Mouse (Mus musculus): ENCODE measurements around the gene Cd19.

Gene Cd19

GRCm38 (mm10) chr7:126414725-126415124 is at the start of gene Cd19:
Gene Cd19 (minus strand): TSS chr7:126414889.
- no peak for DNase-seq (ENCODE audit: low spot score in 2 of 2)

GRCm38 (mm10) chr7:126464121-126464520 is 49.4 kb upstream of the Cd19 start:
- DNase-seq (ENCODE audit: low spot score in 2 of 2) = no peak

DNA sequence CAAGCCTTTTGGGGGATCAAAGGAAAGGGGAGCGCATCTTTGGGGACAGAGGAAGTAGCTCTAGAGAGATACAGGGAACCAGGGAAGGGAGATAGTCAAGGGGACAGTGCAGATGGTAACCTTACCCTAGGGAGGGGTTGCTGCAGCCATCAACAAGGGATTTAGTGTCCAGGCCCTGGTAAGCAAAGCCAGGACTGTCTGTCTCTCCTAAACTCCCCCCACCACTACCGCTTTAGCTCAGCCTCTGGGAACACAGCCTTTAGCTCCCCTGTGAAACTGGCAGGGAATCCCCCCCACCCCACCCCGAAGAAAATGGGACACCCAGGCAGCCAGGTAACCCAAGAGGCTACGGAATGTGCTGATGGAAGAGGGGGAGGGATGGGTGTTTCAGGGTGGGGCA is 48.9 kb upstream of the Cd19 start:
- DNase-seq (ENCODE audit: low spot score in 2 of 2) = no peak

- DNase-seq (ENCODE audit: low spot score in 2 of 2) = no peak
These were observed 48.3 kb upstream of the Cd19 start, which contains the start of gene Atp2a1 for GRCm38 (mm10) chr7:126463004-126463403. Gene Atp2a1 (minus strand): TSS chr7:126463108.

DNA sequence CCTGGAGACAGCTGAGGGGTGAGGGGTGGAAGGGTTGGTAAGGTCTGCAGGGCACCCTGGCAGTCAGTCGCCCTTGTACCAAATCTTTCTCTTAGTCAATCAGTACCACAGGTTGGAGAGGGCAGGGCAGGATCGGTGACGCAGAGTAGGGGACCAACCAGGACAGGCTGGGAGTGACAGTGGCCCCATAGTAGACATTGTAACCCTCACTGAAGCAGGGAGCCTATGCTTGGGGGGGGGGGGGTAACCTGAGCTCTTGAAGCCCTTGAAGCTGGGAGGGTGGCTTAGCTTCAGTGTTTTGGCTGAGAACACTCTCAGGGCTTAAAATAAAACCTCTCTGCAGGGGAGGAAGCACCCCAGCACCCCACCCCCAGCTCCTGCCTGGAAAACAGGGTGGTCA is 46.9 kb upstream of the Cd19 start:
- no peak for DNase-seq (ENCODE audit: low spot score in 2 of 2)

- no peak for DNase-seq (ENCODE audit: low spot score in 2 of 2)
These were observed 46.1 kb upstream of the Cd19 start for GRCm38 (mm10) chr7:126460623-126461399.

- no peak for DNase-seq (ENCODE audit: low spot score in 2 of 2)
These were observed 44.3 kb upstream of the Cd19 start for GRCm38 (mm10) chr7:126458844-126459618.

DNA sequence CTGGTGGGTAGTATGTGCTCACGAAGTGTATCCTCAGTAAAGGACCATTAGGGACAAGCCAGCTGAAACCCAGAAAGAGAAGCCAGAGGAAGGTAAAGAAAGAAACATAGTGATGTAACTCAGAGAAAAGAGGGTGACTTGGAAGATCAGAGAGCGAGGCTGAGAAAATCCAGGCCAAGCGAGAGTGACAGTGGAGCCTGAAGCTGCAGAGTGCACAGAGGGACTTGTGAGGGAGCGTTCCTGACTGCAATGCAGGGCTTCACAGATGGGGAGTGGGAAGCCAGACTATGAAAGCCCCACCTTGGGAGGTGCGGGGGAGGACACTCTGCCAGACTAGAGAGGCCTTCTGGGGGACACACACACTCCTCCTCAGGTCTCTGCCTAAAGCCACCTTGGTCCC is 43.5 kb upstream of the Cd19 start:
- DNase-seq (ENCODE audit: low spot score in 2 of 2) = no peak

DNA sequence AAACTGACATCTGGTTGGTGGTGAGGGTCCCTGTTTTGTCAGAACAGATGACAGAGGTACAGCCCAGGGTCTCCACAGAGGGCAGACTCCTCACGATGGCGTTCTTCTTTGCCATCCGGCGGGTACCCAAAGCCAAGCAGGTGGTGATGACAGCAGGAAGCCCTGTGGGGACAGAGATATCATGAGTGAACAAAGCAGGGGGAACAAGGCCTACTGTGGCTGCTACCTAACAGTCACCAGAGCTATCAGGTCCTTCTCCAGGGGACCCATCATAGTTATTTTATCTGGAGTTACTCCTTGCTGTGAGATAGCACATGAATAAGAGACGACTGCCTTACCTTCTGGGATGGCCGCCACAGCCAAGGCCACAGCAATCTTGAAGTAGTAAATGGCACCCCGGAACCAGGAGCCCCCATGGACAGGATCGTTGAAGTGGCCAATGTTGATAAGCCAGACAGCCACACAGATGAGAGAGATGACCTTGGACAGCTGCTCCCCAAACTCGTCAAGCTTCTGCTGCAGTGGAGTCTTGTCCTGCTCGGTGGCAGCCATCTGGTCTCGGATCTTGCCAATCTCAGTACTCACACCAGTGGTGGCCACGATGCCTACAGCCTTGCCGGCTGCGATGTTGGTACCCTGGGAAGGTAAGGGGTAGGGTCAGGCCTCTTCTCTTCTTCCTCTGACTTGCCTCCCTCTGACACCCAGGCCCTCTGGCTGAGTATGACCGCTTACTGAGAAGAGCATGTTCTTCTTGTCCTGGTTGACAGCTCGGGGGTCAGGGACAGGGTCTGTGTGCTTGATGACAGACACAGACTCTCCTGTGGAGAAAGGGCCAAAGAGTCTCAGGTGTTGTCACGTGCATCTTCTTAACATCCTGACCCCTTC is 41.9 kb upstream of the Cd19 start:
- DNase-seq (ENCODE audit: low spot score in 2 of 2) = no peak

GRCm38 (mm10) chr7:126455242-126455641 is 40.6 kb upstream of the Cd19 start:
- DNase-seq (ENCODE audit: low spot score in 2 of 2) = no peak

GRCm38 (mm10) chr7:126453861-126454260 is 39.2 kb upstream of the Cd19 start:
- DNase-seq (ENCODE audit: low spot score in 2 of 2) = no peak

GRCm38 (mm10) chr7:126452244-126452643 is 37.6 kb upstream of the Cd19 start:
- DNase-seq (ENCODE audit: low spot score in 2 of 2) = no peak

GRCm38 (mm10) chr7:126450641-126451040 is 36.0 kb upstream of the Cd19 start:
- no peak for DNase-seq (ENCODE audit: low spot score in 2 of 2)

GRCm38 (mm10) chr7:126449991-126450390 is 35.3 kb upstream of the Cd19 start:
- DNase-seq (ENCODE audit: low spot score in 2 of 2) = no peak

DNA sequence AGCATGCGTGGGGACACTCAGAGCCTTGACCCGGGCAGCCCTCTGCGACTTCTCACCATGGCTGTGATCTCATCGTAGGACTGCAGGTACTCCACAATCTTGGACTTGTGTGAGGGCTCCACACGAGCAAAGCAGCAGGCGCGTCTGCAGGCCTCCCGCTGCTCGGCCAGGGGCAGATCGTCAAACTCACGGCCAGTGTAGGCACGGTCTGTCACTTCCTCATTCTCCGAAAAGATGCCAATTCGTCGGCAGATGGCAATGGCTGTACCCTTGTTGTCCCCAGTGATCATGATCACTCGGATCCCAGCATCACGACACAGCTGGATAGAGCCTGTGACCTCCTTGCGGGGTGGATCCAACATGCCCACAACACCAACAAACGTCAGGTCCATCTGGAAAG is 33.8 kb upstream of the Cd19 start:
- no peak for DNase-seq (ENCODE audit: low spot score in 2 of 2)

DNA sequence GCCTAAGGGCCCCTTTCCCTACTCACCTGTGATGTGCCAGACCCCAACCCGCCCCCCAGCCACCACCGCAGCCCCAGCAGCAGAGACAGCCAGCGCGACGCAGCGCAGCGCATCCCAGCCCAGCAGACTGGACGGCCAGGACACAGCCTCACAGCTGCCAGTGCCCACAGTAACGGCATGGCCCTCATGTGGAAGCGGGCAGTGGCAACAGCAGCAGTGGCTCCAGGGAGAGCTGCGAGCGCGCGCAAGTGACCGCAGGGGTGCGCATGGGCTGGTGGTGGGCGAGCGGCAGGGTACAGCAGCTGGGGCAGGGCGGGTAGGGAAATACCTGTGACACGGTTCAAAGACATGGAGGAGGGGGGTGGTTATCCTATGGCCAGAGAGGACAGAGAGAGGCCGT is 31.5 kb upstream of the Cd19 start:
- DNase-seq (ENCODE audit: low spot score in 2 of 2) = no peak

DNA sequence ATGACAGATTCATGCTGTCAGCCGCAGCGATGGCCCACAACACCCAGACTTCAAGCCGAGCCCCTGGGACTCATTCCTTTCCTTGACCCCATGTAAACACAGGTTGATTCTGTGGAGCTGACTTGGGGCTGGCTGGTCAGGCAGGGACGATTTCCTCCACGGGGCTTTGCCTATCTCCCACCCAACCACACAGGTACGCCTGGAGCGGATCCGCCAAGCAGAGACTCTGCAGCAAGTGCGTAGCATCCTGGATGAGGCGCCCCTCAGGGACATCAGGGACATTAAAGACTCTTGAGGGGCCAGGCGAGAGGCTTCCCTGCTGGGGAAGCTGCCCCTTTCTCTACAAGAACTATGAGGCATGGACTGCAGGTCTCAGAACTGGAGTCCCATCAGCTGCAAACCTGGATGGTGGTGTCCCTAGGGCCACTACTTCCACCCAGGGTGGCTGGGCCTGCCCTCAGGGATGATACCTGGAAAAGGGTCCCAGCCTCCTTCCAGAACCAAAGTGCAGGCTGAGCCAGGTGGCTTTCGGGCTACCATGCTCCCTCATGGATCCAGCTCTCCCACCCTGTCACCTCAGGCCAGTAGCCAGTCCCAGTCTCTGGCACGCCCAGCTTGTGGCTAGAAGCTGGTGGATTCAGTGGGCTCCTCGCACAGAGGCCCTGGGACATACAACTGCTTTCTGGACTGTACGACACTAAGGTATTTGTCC is 30.6 kb upstream of the Cd19 start:
- DNase-seq (ENCODE audit: low spot score in 2 of 2) = no peak

DNA sequence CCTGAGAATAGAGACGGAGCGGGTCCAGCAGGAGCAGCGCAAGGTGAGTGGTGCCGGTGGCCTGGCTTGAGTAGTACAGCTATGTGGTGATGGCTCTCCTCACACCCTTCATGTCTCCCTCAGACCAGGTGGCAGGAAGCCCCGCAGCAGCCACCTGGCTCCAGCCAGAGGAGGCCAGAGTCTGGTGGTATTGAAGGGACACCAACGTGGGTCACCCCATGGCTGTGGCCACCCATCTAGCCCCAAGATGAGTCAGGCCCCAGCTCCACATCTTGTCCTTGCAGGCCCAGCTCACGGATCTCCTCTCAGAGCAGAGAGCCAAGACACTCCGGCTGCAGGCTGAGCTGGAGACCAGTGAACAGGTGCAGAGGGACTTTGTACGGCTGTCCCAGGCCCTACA is 29.8 kb upstream of the Cd19 start:
- DNase-seq (ENCODE audit: low spot score in 2 of 2) = no peak

GRCm38 (mm10) chr7:126443997-126444396 is 29.3 kb upstream of the Cd19 start:
- no peak for DNase-seq (ENCODE audit: low spot score in 2 of 2)

- DNase-seq (ENCODE audit: low spot score in 2 of 2) = no peak
These were observed 25.4 kb upstream of the Cd19 start for GRCm38 (mm10) chr7:126440134-126440533.

DNA sequence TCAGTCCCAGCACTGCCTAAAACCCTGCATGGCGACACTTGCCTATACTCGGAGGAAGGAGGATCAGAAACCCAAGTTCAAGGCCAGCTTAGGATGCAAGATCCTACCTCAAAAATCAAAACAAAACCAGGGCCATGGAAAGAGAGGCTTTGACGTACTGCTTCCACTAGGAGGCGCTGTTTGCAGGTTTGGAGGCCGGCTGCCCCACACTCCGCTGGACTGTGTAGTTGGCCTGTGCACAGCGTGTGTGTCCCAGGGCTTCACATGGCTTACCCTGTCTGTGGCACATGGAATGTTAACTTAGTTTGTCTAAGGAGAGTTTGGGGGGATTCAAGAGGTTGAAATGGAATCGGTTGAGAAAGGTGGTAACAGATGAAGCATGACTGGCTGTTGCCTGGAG is 22.2 kb upstream of the Cd19 start:
- peak; percentile 32 to 46 for DNase-seq (ENCODE audit: low spot score in 2 of 2)

Data from urinary bladder, postnatal 36 days (tissue).